Mouse (Mus musculus): Measurements from ENCODE around the gene Htr1f. TPM values are rescaled to one million over a fixed set of nuclear protein-coding genes. Genes with fewer than 3 reads are reported as not detected.
A peak's percentile ranks its signal among the peaks of the same experiment; 100 is the strongest.

The Htr1f gene
- polyA plus RNA-seq, 1 experiment from 2014 or later = not detected

GRCm38 (mm10) chr16:64923500-64923899, 182.2 kb downstream of the Htr1f start:
- no peak for ATAC-seq (replicated peaks; ENCODE audit: insufficient number of reproducible peaks, low FRiP score, low TSS enrichment)
- 33% methylated on average over 9 of the region's 9 CpGs for WGBS (ENCODE audit: insufficient replicate concordance)

GRCm38 (mm10) chr16:64908747-64909146, 196.9 kb downstream of the Htr1f start:
- Histone ChIP-seq H3K36me3 (ENCODE audit: control insufficient read depth, insufficient read depth, low read length) (no peaks in the 10 kb centered on the region), H3K9me3 (replicated peaks; ENCODE audit: control insufficient read depth, low read length) (no peaks in the 10 kb centered on the region), H3K27ac (ENCODE audit: low read depth, low read length) (no peak overlapping the region), H3K9ac (ENCODE audit: low read depth, low read length) (no peak overlapping the region), H3K4me3 (ENCODE audit: low read depth, low read length) (no peak overlapping the region), H3K4me1 (ENCODE audit: control insufficient read depth, insufficient read depth, low read length) (no peaks in the 10 kb centered on the region), H3K27me3 (ENCODE audit: control insufficient read depth, insufficient read depth, low read length) (no peaks in the 10 kb centered on the region), H3K4me2 (no peak overlapping the region)
- no peak for ATAC-seq (replicated peaks; ENCODE audit: insufficient number of reproducible peaks, low FRiP score, low TSS enrichment)
- WGBS (ENCODE audit: insufficient replicate concordance) = 74% methylated on average over 10 of the region's 10 CpGs

More at GRCm38 (mm10) chr16:64923500-64923899, 182.2 kb downstream of the Htr1f start:
- peak overlapping the region; percentile 1 for H3K4me2 ChIP-seq
- H3K4me3 ChIP-seq (ENCODE audit: low read depth, low read length) = no peak overlapping the region
- H3K36me3 ChIP-seq (ENCODE audit: control insufficient read depth, insufficient read depth, low read length) = no peaks in the 10 kb centered on the region
- H3K9me3 ChIP-seq (replicated peaks; ENCODE audit: control insufficient read depth, low read length) = no peaks in the 10 kb centered on the region
- no peak overlapping the region for H3K9ac ChIP-seq (ENCODE audit: low read depth, low read length)
- no peak overlapping the region for H3K27ac ChIP-seq (ENCODE audit: low read depth, low read length)
- H3K27me3 ChIP-seq (ENCODE audit: control insufficient read depth, insufficient read depth, low read length) = no peaks in the 10 kb centered on the region
- no peaks in the 10 kb centered on the region for H3K4me1 ChIP-seq (ENCODE audit: control insufficient read depth, insufficient read depth, low read length)

GRCm38 (mm10) chr16:64907112-64907511, 198.5 kb downstream of the Htr1f start:
- no peaks in the 10 kb centered on the region for H3K9me3 ChIP-seq (replicated peaks; ENCODE audit: control insufficient read depth, low read length)
- H3K9ac ChIP-seq (ENCODE audit: low read depth, low read length) = no peak overlapping the region
- no peaks in the 10 kb centered on the region for H3K4me1 ChIP-seq (ENCODE audit: control insufficient read depth, insufficient read depth, low read length)
- no peaks in the 10 kb centered on the region for H3K27me3 ChIP-seq (ENCODE audit: control insufficient read depth, insufficient read depth, low read length)
- H3K4me2 ChIP-seq = no peak overlapping the region
- 24% methylated on average over 3 of the region's 3 CpGs for WGBS (ENCODE audit: insufficient replicate concordance)
- no peak for ATAC-seq (replicated peaks; ENCODE audit: insufficient number of reproducible peaks, low FRiP score, low TSS enrichment)
- no peak overlapping the region for H3K27ac ChIP-seq (ENCODE audit: low read depth, low read length)
- no peak overlapping the region for H3K4me3 ChIP-seq (ENCODE audit: low read depth, low read length)
- H3K36me3 ChIP-seq (ENCODE audit: control insufficient read depth, insufficient read depth, low read length) = no peaks in the 10 kb centered on the region

- no peaks in the 10 kb centered on the region for H3K9me3 ChIP-seq (replicated peaks; ENCODE audit: control insufficient read depth, low read length)
- no peak overlapping the region for H3K4me2 ChIP-seq
- H3K4me3 ChIP-seq (ENCODE audit: low read depth, low read length) = no peak overlapping the region
- H3K27me3 ChIP-seq (ENCODE audit: control insufficient read depth, insufficient read depth, low read length) = no peaks in the 10 kb centered on the region
- WGBS (ENCODE audit: insufficient replicate concordance) = 68% methylated on average over 2 of the region's 2 CpGs
- no peak for ATAC-seq (replicated peaks; ENCODE audit: insufficient number of reproducible peaks, low FRiP score, low TSS enrichment)
- no peaks in the 10 kb centered on the region for H3K36me3 ChIP-seq (ENCODE audit: control insufficient read depth, insufficient read depth, low read length)
- no peak overlapping the region for H3K9ac ChIP-seq (ENCODE audit: low read depth, low read length)
- H3K4me1 ChIP-seq (ENCODE audit: control insufficient read depth, insufficient read depth, low read length) = no peaks in the 10 kb centered on the region
- no peak overlapping the region for H3K27ac ChIP-seq (ENCODE audit: low read depth, low read length)
These were observed 202.3 kb downstream of the Htr1f start for GRCm38 (mm10) chr16:64903328-64903727.

GRCm38 (mm10) chr16:64899084-64899483, 206.6 kb downstream of the Htr1f start:
- Histone ChIP-seq H3K27ac (ENCODE audit: low read depth, low read length) (no peak overlapping the region), H3K9me3 (replicated peaks; ENCODE audit: control insufficient read depth, low read length) (no peaks in the 10 kb centered on the region), H3K9ac (ENCODE audit: low read depth, low read length) (no peak overlapping the region), H3K4me3 (ENCODE audit: low read depth, low read length) (no peak overlapping the region), H3K4me1 (ENCODE audit: control insufficient read depth, insufficient read depth, low read length) (no peaks in the 10 kb centered on the region), H3K4me2 (no peak overlapping the region), H3K27me3 (ENCODE audit: control insufficient read depth, insufficient read depth, low read length) (no peaks in the 10 kb centered on the region), H3K36me3 (ENCODE audit: control insufficient read depth, insufficient read depth, low read length) (no peaks in the 10 kb centered on the region)
- ATAC-seq (replicated peaks; ENCODE audit: insufficient number of reproducible peaks, low FRiP score, low TSS enrichment) = no peak
- 56% methylated on average over 2 of the region's 2 CpGs for WGBS (ENCODE audit: insufficient replicate concordance)

GRCm38 (mm10) chr16:64889496-64889895, 216.2 kb downstream of the Htr1f start:
- H3K36me3 ChIP-seq (ENCODE audit: control insufficient read depth, insufficient read depth, low read length) = no peaks in the 10 kb centered on the region
- no peaks in the 10 kb centered on the region for H3K9me3 ChIP-seq (replicated peaks; ENCODE audit: control insufficient read depth, low read length)
- 84% methylated on average over 3 of the region's 3 CpGs for WGBS (ENCODE audit: insufficient replicate concordance)
- no peak overlapping the region for H3K27ac ChIP-seq (ENCODE audit: low read depth, low read length)
- H3K9ac ChIP-seq (ENCODE audit: low read depth, low read length) = no peak overlapping the region
- H3K4me3 ChIP-seq (ENCODE audit: low read depth, low read length) = no peak overlapping the region
- no peak for ATAC-seq (replicated peaks; ENCODE audit: insufficient number of reproducible peaks, low FRiP score, low TSS enrichment)
- no peaks in the 10 kb centered on the region for H3K27me3 ChIP-seq (ENCODE audit: control insufficient read depth, insufficient read depth, low read length)
- no peaks in the 10 kb centered on the region for H3K4me1 ChIP-seq (ENCODE audit: control insufficient read depth, insufficient read depth, low read length)
- H3K4me2 ChIP-seq = no peak overlapping the region

- WGBS (ENCODE audit: insufficient replicate concordance) = 45% methylated on average over 4 of the region's 4 CpGs
- no peak overlapping the region for H3K4me2 ChIP-seq
- no peak overlapping the region for H3K27ac ChIP-seq (ENCODE audit: low read depth, low read length)
- H3K9me3 ChIP-seq (replicated peaks; ENCODE audit: control insufficient read depth, low read length) = no peaks in the 10 kb centered on the region
- no peak overlapping the region for H3K4me3 ChIP-seq (ENCODE audit: low read depth, low read length)
- no peaks in the 10 kb centered on the region for H3K27me3 ChIP-seq (ENCODE audit: control insufficient read depth, insufficient read depth, low read length)
- no peaks in the 10 kb centered on the region for H3K4me1 ChIP-seq (ENCODE audit: control insufficient read depth, insufficient read depth, low read length)
- H3K36me3 ChIP-seq (ENCODE audit: control insufficient read depth, insufficient read depth, low read length) = no peaks in the 10 kb centered on the region
- no peak for ATAC-seq (replicated peaks; ENCODE audit: insufficient number of reproducible peaks, low FRiP score, low TSS enrichment)
- H3K9ac ChIP-seq (ENCODE audit: low read depth, low read length) = no peak overlapping the region
These were observed 220.1 kb downstream of the Htr1f start for GRCm38 (mm10) chr16:64885547-64885946.

GRCm38 (mm10) chr16:64885142-64885541, 220.5 kb downstream of the Htr1f start:
- no peak overlapping the region for H3K9ac ChIP-seq (ENCODE audit: low read depth, low read length)

GRCm38 (mm10) chr16:64884420-64884838, 221.2 kb downstream of the Htr1f start:
- peak overlapping the region; percentile 5; the same call in 1 of the 2 replicates for H3K27ac ChIP-seq (ENCODE audit: low read depth, low read length)
- no peaks in the 10 kb centered on the region for H3K9me3 ChIP-seq (replicated peaks; ENCODE audit: control insufficient read depth, low read length)
- no peak overlapping the region for H3K9ac ChIP-seq (ENCODE audit: low read depth, low read length)
- no peaks in the 10 kb centered on the region for H3K36me3 ChIP-seq (ENCODE audit: control insufficient read depth, insufficient read depth, low read length)
- no peaks in the 10 kb centered on the region for H3K4me1 ChIP-seq (ENCODE audit: control insufficient read depth, insufficient read depth, low read length)
- peak overlapping the region; percentile 6; the same call in 1 of the 2 replicates for H3K4me2 ChIP-seq
- H3K27me3 ChIP-seq (ENCODE audit: control insufficient read depth, insufficient read depth, low read length) = no peaks in the 10 kb centered on the region
- no peak overlapping the region for H3K4me3 ChIP-seq (ENCODE audit: low read depth, low read length)
- no peak; the same call in 1 of the 2 replicates for ATAC-seq (replicated peaks; ENCODE audit: insufficient number of reproducible peaks, low FRiP score, low TSS enrichment)
- WGBS (ENCODE audit: insufficient replicate concordance) = 12% methylated on average over 3 of the region's 3 CpGs

More at GRCm38 (mm10) chr16:64885142-64885541, 220.5 kb downstream of the Htr1f start:
- whole genome bisulfite sequencing (ENCODE audit: insufficient replicate concordance) = 24% methylated on average over 3 of the region's 3 CpGs
- no peaks in the 10 kb centered on the region for H3K4me1 ChIP-seq (ENCODE audit: control insufficient read depth, insufficient read depth, low read length)
- ATAC-seq (replicated peaks; ENCODE audit: insufficient number of reproducible peaks, low FRiP score, low TSS enrichment) = no peak
- H3K36me3 ChIP-seq (ENCODE audit: control insufficient read depth, insufficient read depth, low read length) = no peaks in the 10 kb centered on the region
- no peaks in the 10 kb centered on the region for H3K9me3 ChIP-seq (replicated peaks; ENCODE audit: control insufficient read depth, low read length)
- no peak overlapping the region for H3K4me2 ChIP-seq
- H3K4me3 ChIP-seq (ENCODE audit: low read depth, low read length) = no peak overlapping the region
- H3K27ac ChIP-seq (ENCODE audit: low read depth, low read length) = no peak overlapping the region
- no peaks in the 10 kb centered on the region for H3K27me3 ChIP-seq (ENCODE audit: control insufficient read depth, insufficient read depth, low read length)

Measured in heart, embryonic 11.5 days (tissue).